Mouse (Mus musculus): ENCODE results near the gene Spam1. TPM values are rescaled to one million over a fixed set of nuclear protein-coding genes. Genes with fewer than 3 reads are reported as not detected.

The Spam1 gene
- polyA plus RNA-seq (2014; fragmentation: Nextera tagmentation; extraction: Ambion mirVana): not detected in 2 replicates

DNA sequence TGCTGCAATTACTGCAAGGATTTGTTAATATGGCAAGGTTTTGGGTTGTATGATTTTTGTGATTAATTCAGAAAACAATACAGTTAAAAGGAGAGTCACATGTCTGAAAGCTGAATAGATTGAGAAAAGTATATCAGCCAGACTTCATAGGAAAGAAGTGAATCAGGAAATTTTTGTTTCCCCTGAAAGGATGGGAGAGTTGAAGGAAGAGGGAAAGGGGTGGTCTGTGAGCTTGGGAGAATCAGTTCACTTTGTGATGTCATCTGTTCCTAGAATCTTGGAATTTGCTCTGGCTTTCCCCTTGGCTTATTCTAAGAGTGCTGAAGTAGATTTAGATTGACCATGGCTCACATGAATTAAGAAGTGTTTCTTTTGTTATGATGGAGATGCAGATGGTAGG lies at the start of gene Spam1:
Spam1 (plus strand) TSS at position 301 of the 400 bp plus-strand sequence.
- Histone ChIP-seq H3K4me2 (ENCODE audit: low read depth, low read length) (no peak within 1 kb of the TSS), H3K4me1 (ENCODE audit: control insufficient read depth, insufficient read depth, low read length) (no peaks in the 10 kb centered on the region), H3K36me3 (replicated peaks; ENCODE audit: control insufficient read depth, insufficient read depth, low read depth, low read length) (no peaks in the 10 kb centered on the region), H3K27me3 (ENCODE audit: control insufficient read depth, insufficient read depth, low read length) (no peaks in the 10 kb centered on the region), H3K27ac (replicated peaks; ENCODE audit: low read depth, low read length) (no peak within 1 kb of the TSS), H3K4me3 (ENCODE audit: low read depth, low read length) (no peak within 1 kb of the TSS), H3K9ac (replicated peaks; ENCODE audit: low read length) (no peak within 1 kb of the TSS), H3K9me3 (replicated peaks; ENCODE audit: control insufficient read depth, low read length) (no peaks in the 10 kb centered on the region)
- no peak for ATAC-seq (replicated peaks; ENCODE audit: insufficient number of reproducible peaks, low FRiP score, low TSS enrichment, low read depth)
- no peak for DNase-seq (ENCODE audit: low spot score)

DNA sequence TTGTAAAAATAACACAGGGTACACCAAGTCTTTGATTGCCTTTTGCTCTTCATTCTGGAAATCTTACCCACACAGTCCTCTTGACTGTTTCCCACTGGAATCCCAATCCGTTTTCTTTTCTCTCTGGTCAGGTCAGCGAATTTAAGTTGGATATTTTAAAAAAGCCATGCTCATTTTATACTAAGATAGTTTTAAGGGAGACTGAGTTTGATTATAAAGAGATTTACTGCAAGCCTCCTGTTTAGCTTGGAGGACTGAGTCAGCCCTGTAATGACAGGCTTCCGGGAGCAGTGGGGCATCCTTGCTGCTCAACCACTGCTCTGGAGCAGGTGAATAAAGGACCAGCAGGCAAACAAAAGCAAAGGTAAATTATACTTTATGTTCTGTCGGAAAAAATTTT lies 43.0 kb upstream of the Spam1 start, which contains the start of gene Hyal4:
Hyal4 (plus strand) TSS at position 301 of the 400 bp plus-strand sequence.
- 86% methylated on average over 4 of the region's 4 CpGs for WGBS
- Histone ChIP-seq H3K4me2 (ENCODE audit: low read depth, low read length) (no peak within 1 kb of the TSS), H3K9me3 (replicated peaks; ENCODE audit: control insufficient read depth, low read length) (no peaks in the 10 kb centered on the region), H3K4me3 (ENCODE audit: low read depth, low read length) (no peak within 1 kb of the TSS), H3K4me1 (ENCODE audit: control insufficient read depth, insufficient read depth, low read length) (no peaks in the 10 kb centered on the region), H3K36me3 (replicated peaks; ENCODE audit: control insufficient read depth, insufficient read depth, low read depth, low read length) (no peaks in the 10 kb centered on the region), H3K27ac (replicated peaks; ENCODE audit: low read depth, low read length) (no peak within 1 kb of the TSS), H3K27me3 (ENCODE audit: control insufficient read depth, insufficient read depth, low read length) (no peaks in the 10 kb centered on the region), H3K9ac (replicated peaks; ENCODE audit: low read length) (no peak within 1 kb of the TSS)
- ATAC-seq (replicated peaks; ENCODE audit: insufficient number of reproducible peaks, low FRiP score, low TSS enrichment, low read depth) (no peak), DNase-seq (ENCODE audit: low spot score) (no peak)

DNA sequence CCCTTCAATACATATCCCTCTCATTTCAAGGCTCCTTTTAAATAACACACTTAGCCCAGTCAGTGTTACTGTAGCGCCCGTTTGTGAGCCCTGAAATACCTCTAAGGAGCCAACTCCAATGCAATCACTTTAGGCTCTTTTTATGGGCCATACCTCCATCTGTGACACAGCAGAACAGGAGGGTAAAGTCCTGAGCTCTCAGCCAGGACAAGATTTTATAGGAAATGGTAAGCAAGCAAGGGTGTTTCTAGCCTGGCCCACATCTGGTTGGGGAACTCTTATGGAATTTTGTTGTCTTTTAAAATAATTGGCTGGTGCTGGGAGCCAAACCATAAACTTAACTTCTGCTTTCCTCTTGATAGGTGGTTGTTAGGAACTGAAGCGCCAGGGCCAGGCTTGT lies 31.7 kb upstream of the Spam1 start:
- WGBS: 89% methylated on average over 3 of the region's 3 CpGs
- H3K27ac ChIP-seq (replicated peaks; ENCODE audit: low read depth, low read length): no peak overlapping the region
- no peaks in the 10 kb centered on the region for H3K4me1 ChIP-seq (ENCODE audit: control insufficient read depth, insufficient read depth, low read length)
- no peak overlapping the region for H3K9ac ChIP-seq (replicated peaks; ENCODE audit: low read length)
- no peak overlapping the region for H3K4me2 ChIP-seq (ENCODE audit: low read depth, low read length)
- H3K4me3 ChIP-seq (ENCODE audit: low read depth, low read length): no peak overlapping the region
- DNase-seq (ENCODE audit: low spot score) (no peak), ATAC-seq (replicated peaks; ENCODE audit: insufficient number of reproducible peaks, low FRiP score, low TSS enrichment, low read depth) (no peak)
- H3K9me3 ChIP-seq (replicated peaks; ENCODE audit: control insufficient read depth, low read length): no peaks in the 10 kb centered on the region
- H3K27me3 ChIP-seq (ENCODE audit: control insufficient read depth, insufficient read depth, low read length): no peaks in the 10 kb centered on the region
- no peaks in the 10 kb centered on the region for H3K36me3 ChIP-seq (replicated peaks; ENCODE audit: control insufficient read depth, insufficient read depth, low read depth, low read length)

DNA sequence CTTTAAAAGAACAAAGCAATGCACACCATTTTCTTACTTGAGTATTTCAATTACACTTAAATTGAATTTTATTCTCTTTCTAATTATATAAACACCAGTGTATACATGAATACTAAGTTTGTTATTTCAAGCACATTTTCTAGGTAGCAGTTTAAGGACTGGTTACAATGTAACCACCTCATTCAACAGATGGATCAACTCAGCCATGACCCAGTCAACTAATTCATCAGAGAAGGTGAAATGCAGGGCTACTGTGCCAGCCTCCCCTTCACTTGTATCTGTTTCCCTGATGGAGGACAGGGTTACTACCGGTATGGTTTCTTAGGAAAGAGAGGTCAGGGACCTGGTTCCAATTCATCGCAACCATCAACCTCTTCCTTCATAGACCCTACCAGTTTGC lies 24.7 kb upstream of the Spam1 start:
- no peak for ATAC-seq (replicated peaks; ENCODE audit: insufficient number of reproducible peaks, low FRiP score, low TSS enrichment, low read depth)
- H3K9me3 ChIP-seq (replicated peaks; ENCODE audit: control insufficient read depth, low read length): no peaks in the 10 kb centered on the region
- 85% methylated on average over 2 of the region's 2 CpGs for WGBS

DNA sequence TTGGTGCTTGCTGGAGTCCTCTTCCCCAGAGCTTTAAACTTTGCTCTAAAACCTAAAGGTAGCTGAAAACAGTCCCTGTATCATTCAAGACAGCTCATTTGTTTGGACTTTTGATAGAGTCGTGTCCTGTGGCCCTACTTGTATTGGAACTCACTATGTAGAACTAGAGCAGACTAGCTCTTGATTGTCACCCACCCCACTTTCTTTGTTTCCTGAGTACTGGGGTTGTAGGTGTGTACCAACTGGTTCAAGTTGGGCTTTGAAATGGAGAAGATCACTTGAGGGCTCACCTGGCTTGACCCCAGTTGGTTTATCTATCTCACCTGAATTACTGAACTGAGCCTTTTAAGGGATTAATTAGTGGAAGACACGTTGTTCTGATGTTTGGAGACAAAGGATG lies 11.8 kb upstream of the Spam1 start:
- no peak overlapping the region for H3K4me2 ChIP-seq (ENCODE audit: low read depth, low read length)
- H3K9ac ChIP-seq (replicated peaks; ENCODE audit: low read length): no peak overlapping the region
- H3K4me3 ChIP-seq (ENCODE audit: low read depth, low read length): no peak overlapping the region
- no peak overlapping the region for H3K27ac ChIP-seq (replicated peaks; ENCODE audit: low read depth, low read length)
- no peak for ATAC-seq (replicated peaks; ENCODE audit: insufficient number of reproducible peaks, low FRiP score, low TSS enrichment, low read depth)
- no peaks in the 10 kb centered on the region for H3K36me3 ChIP-seq (replicated peaks; ENCODE audit: control insufficient read depth, insufficient read depth, low read depth, low read length)
- no peaks in the 10 kb centered on the region for H3K4me1 ChIP-seq (ENCODE audit: control insufficient read depth, insufficient read depth, low read length)
- H3K27me3 ChIP-seq (ENCODE audit: control insufficient read depth, insufficient read depth, low read length): no peaks in the 10 kb centered on the region
- WGBS: 61% methylated on average over 2 of the region's 2 CpGs
- DNase-seq (ENCODE audit: low spot score): no peak
- no peaks in the 10 kb centered on the region for H3K9me3 ChIP-seq (replicated peaks; ENCODE audit: control insufficient read depth, low read length)

More for the DNA sequence above, 24.7 kb upstream of the Spam1 start:
- H3K4me2 ChIP-seq (ENCODE audit: low read depth, low read length): no peak overlapping the region
- H3K36me3 ChIP-seq (replicated peaks; ENCODE audit: control insufficient read depth, insufficient read depth, low read depth, low read length): no peaks in the 10 kb centered on the region
- no peaks in the 10 kb centered on the region for H3K4me1 ChIP-seq (ENCODE audit: control insufficient read depth, insufficient read depth, low read length)
- no peak overlapping the region for H3K4me3 ChIP-seq (ENCODE audit: low read depth, low read length)
- no peak overlapping the region for H3K9ac ChIP-seq (replicated peaks; ENCODE audit: low read length)
- H3K27ac ChIP-seq (replicated peaks; ENCODE audit: low read depth, low read length): no peak overlapping the region
- no peaks in the 10 kb centered on the region for H3K27me3 ChIP-seq (ENCODE audit: control insufficient read depth, insufficient read depth, low read length)
- no peak for DNase-seq (ENCODE audit: low spot score)

DNA sequence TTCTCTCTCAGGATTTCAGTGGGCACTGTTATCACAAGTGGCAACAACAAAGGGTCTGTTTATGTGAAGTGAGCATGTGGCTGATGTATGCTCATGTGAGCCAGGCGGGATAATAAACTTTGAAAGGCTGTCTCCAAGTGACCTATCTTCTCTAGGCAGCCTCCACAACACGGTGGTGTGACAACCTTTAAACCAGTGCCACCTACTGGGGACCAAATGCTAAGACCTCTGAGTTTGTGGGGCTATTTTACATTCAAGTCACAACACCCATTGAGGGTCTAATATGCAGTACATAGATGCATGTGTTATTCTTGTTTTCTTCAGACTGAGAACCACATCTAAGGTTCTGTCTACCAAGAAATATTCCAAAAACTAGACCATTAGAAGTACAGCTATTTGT lies 31.1 kb downstream of the Spam1 start:
- 49% methylated on average over 2 of the region's 2 CpGs for WGBS
- Histone ChIP-seq H3K4me1 (ENCODE audit: control insufficient read depth, insufficient read depth, low read length) (no peaks in the 10 kb centered on the region), H3K9me3 (replicated peaks; ENCODE audit: control insufficient read depth, low read length) (no peaks in the 10 kb centered on the region), H3K9ac (replicated peaks; ENCODE audit: low read length) (no peak overlapping the region), H3K27me3 (ENCODE audit: control insufficient read depth, insufficient read depth, low read length) (no peaks in the 10 kb centered on the region), H3K27ac (replicated peaks; ENCODE audit: low read depth, low read length) (no peak overlapping the region), H3K4me3 (ENCODE audit: low read depth, low read length) (no peak overlapping the region), H3K4me2 (ENCODE audit: low read depth, low read length) (no peak overlapping the region), H3K36me3 (replicated peaks; ENCODE audit: control insufficient read depth, insufficient read depth, low read depth, low read length) (no peaks in the 10 kb centered on the region)
- DNase-seq (ENCODE audit: low spot score) (no peak), ATAC-seq (replicated peaks; ENCODE audit: insufficient number of reproducible peaks, low FRiP score, low TSS enrichment, low read depth) (no peak)

Other genes with a start within 250 kb of the Spam1 start
- 0.34 TPM in 1 of 2 replicates, not detected in the other for gene Lmod2, start 193.4 kb upstream of the Spam1 start, polyA plus RNA-seq (2014; fragmentation: Nextera tagmentation; extraction: Ambion mirVana)
- 37.1 and 46.6 TPM in 2 replicates for gene Wasl, start 126.2 kb upstream of the Spam1 start, polyA plus RNA-seq (2014; fragmentation: Nextera tagmentation; extraction: Ambion mirVana)
- not detected in 2 replicates for gene Hyal6, start 57.9 kb upstream of the Spam1 start, polyA plus RNA-seq (2014; fragmentation: Nextera tagmentation; extraction: Ambion mirVana)
- not detected in 2 replicates for gene Hyal4, start 42.9 kb upstream of the Spam1 start, polyA plus RNA-seq (2014; fragmentation: Nextera tagmentation; extraction: Ambion mirVana)
- not detected in 2 replicates for gene Hyal5, start 66.8 kb downstream of the Spam1 start, polyA plus RNA-seq (2014; fragmentation: Nextera tagmentation; extraction: Ambion mirVana)
- gene Tmem229a, start 165.1 kb downstream of the Spam1 start, polyA plus RNA-seq (2014; fragmentation: Nextera tagmentation; extraction: Ambion mirVana): 0.96 and 1.0 TPM in 2 replicates